Mouse (Mus musculus) midbrain, embryonic 11.5 days (tissue): Measurements from ENCODE around the gene Myrip. TPM values are rescaled to one million over a fixed set of nuclear protein-coding genes. Genes with fewer than 3 reads are reported as not detected.
"Not testable (repeated sequence)": the region's sequence is repeated elsewhere in the genome, so short reads cannot be mapped to it uniquely, and the experiment has no call there.

ENCODE experiments used
- ATAC-seq: fragments of 200-750 bp; cut with Nextera tagmentation; 2 replicates; pipeline ENCODE4 v1.8.0; 2017; ENCODE audit warnings: moderate TSS enrichment, moderate library complexity; ENCODE audit not compliant: low FRiP score
- DNase-seq: peaks from one replicate; pipeline ENCODE4 v3.0.0; 2015; ENCODE audit warnings: low spot score; ENCODE audit errors: missing footprints
- H3K27ac ChIP-seq: fragments of 300-500 bp; sonication (generic); 2 replicates; pipeline ENCODE4 v1.5.1; 2014; ENCODE audit warnings: low read depth, low read length
- H3K27me3 ChIP-seq: fragments of 300-500 bp; sonication (generic); 2 replicates; pipeline ENCODE4 v1.6.1; 2014; ENCODE audit warnings: mild to moderate bottlenecking, low read length, moderate library complexity, mixed read lengths; ENCODE audit not compliant: control insufficient read depth, insufficient read depth
- H3K36me3 ChIP-seq: fragments of 300-500 bp; sonication (generic); 2 replicates; pipeline ENCODE4 v1.6.1; 2014; ENCODE audit warnings: mild to moderate bottlenecking, low read length, moderate library complexity, mixed read lengths; ENCODE audit not compliant: control insufficient read depth, insufficient read depth
- H3K4me1 ChIP-seq: fragments of 300-500 bp; sonication (generic); 2 replicates; pipeline ENCODE4 v1.6.1; 2014; ENCODE audit warnings: low read length; ENCODE audit not compliant: control insufficient read depth, insufficient read depth
- H3K4me2 ChIP-seq: fragments of 300-500 bp; sonication (generic); 2 replicates; pipeline ENCODE4 v1.6.1; 2014; ENCODE audit warnings: mild to moderate bottlenecking, moderate library complexity
- H3K4me3 ChIP-seq: fragments of 300-500 bp; sonication (generic); 2 replicates; pipeline ENCODE4 v1.5.1; 2014; ENCODE audit warnings: low read depth, low read length
- H3K9ac ChIP-seq: fragments of 300-500 bp; sonication (generic); 2 replicates; pipeline ENCODE4 v1.6.1; 2014; ENCODE audit warnings: low read length
- H3K9me3 ChIP-seq: fragments of 300-500 bp; sonication (generic); 2 replicates; pipeline ENCODE4 v1.6.1; 2016; ENCODE audit warnings: low read length; ENCODE audit not compliant: control insufficient read depth
- WGBS: fragments of 180-500 bp; shearing (Covaris S2); extraction: QIAGEN DNeasy Blood & Tissue Kit; methylation state at CpG from one replicate; pipeline ENCODE4 v1.1.7; 2014; 5-methylcytosine and 5-hydroxymethylcytosine counted together
- polyA plus RNA-seq: library from polyadenylated mRNA; unstranded; fragments of >200 nt; fragmentation: Nextera tagmentation; extraction: Ambion mirVana; gene quantifications from 2 replicates; pipeline ENCODE4 v1.2.1, GENCODE M21; 2014

The Myrip gene
- polyA plus RNA-seq = 0.94 and 1.6 TPM in 2 replicates

- ATAC-seq, H3K36me3 ChIP-seq, H3K4me1 ChIP-seq, H3K9ac ChIP-seq, H3K9me3 ChIP-seq, DNase-seq, H3K4me2 ChIP-seq, H3K27ac ChIP-seq, H3K4me3 ChIP-seq: not testable (repeated sequence)
- WGBS = 79% methylated on average over 1 of the region's 1 CpGs
- peaks cover 36% of the 10 kb centered on the region for H3K27me3 ChIP-seq
Measured at GRCm38 (mm10) chr9:120301213-120301612, at the start of gene Myrip. TSS of gene Myrip (plus strand) at chr9:120301513.

- H3K36me3 ChIP-seq = no peaks in the 10 kb centered on the region
- H3K27ac ChIP-seq = no peak overlapping the region
- H3K9ac ChIP-seq = no peak overlapping the region
- H3K9me3 ChIP-seq = no peaks in the 10 kb centered on the region
- ATAC-seq = no peak
- no peaks in the 10 kb centered on the region for H3K4me1 ChIP-seq
- no peak overlapping the region for H3K4me2 ChIP-seq
- no peaks in the 10 kb centered on the region for H3K27me3 ChIP-seq
- H3K4me3 ChIP-seq = no peak overlapping the region
- WGBS = 87% methylated on average over 8 of the region's 8 CpGs
- DNase-seq = no peak
Measured at GRCm38 (mm10) chr9:120259805-120260204, 41.5 kb upstream of the Myrip start.

DNA sequence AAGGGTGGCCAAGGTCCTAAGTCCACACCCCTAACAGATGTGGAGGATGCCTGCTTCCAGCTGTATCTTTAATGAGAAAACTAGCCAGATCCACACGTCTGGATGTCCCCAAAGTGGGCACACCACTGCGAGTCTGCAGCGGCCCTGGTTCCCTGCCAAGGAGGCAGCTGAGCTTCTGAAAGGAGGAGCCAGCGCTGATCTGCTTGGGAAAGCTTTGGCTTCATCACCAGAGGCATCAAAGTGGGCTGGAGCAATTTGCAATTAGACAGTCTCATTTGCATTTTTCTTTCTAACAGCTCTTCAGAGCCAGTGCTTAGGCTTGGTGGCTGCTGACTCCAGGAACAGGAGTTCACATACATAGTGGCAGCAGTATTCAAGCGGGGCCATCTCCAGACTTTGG, 37.3 kb upstream of the Myrip start:
- no peak for DNase-seq
- no peak for ATAC-seq
- H3K4me3 ChIP-seq = no peak overlapping the region
- H3K36me3 ChIP-seq = no peaks in the 10 kb centered on the region
- no peak overlapping the region for H3K9ac ChIP-seq
- 64% methylated on average over 5 of the region's 5 CpGs for WGBS
- H3K27ac ChIP-seq = no peak overlapping the region
- H3K27me3 ChIP-seq = no peaks in the 10 kb centered on the region
- no peaks in the 10 kb centered on the region for H3K4me1 ChIP-seq
- H3K4me2 ChIP-seq = no peak overlapping the region
- no peaks in the 10 kb centered on the region for H3K9me3 ChIP-seq

DNA sequence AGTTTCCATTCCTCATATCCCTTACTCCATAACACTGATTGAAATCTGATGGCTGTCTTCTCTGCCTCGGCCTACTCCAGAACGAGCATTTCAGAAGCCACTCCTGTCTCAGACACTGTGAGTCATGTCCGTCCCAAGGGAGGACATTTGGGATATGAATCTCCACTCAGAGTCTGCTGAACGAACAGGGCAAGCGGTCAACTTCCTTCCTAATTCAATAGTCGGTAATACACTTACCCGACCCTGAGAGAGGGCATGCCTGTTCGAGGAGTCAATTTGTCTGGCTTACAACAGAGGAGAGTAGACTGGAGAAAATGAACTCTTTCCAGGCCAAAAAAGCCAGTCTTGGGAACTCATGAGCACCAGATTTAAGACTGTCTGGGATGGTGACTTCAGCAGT, 28.2 kb upstream of the Myrip start:
- ATAC-seq (no peak), DNase-seq (no peak)
- no peak overlapping the region for H3K9ac ChIP-seq
- no peak overlapping the region for H3K4me2 ChIP-seq
- H3K9me3 ChIP-seq = no peaks in the 10 kb centered on the region
- WGBS = 81% methylated on average over 8 of the region's 8 CpGs
- no peak overlapping the region for H3K4me3 ChIP-seq
- H3K27ac ChIP-seq = no peak overlapping the region
- H3K27me3 ChIP-seq = no peaks in the 10 kb centered on the region
- no peaks in the 10 kb centered on the region for H3K4me1 ChIP-seq
- no peaks in the 10 kb centered on the region for H3K36me3 ChIP-seq

DNA sequence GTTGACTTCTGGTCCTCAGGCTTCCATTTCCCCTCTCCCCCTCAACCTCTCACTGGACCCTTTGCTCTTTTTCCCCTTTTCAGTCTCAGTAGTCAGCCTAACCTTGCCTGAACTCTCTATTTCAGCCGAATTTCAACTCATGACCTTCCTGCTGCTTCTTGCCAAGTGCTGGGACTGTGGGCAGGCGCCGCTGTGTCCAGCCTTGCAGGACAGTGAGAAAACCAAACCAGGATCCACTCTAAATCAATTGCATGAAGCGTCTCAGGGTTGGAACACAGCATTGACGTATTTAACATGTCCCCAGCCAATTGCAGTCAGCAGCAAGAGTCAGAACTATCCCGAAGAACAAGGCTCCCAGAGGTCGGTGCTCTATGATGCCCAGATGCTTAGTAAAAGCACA, 26.1 kb upstream of the Myrip start:
- no peak overlapping the region for H3K27ac ChIP-seq
- no peak overlapping the region for H3K4me2 ChIP-seq
- ATAC-seq (no peak), DNase-seq (no peak)
- H3K27me3 ChIP-seq = no peaks in the 10 kb centered on the region
- no peaks in the 10 kb centered on the region for H3K9me3 ChIP-seq
- WGBS = 83% methylated on average over 7 of the region's 7 CpGs
- no peaks in the 10 kb centered on the region for H3K36me3 ChIP-seq
- no peak overlapping the region for H3K9ac ChIP-seq
- no peak overlapping the region for H3K4me3 ChIP-seq
- no peaks in the 10 kb centered on the region for H3K4me1 ChIP-seq

GRCm38 (mm10) chr9:120281147-120281546, 20.2 kb upstream of the Myrip start:
- Histone ChIP-seq H3K36me3 (no peaks in the 10 kb centered on the region), H3K4me1 (no peaks in the 10 kb centered on the region), H3K27me3 (no peaks in the 10 kb centered on the region), H3K4me3 (no peak overlapping the region), H3K4me2 (no peak overlapping the region), H3K9ac (no peak overlapping the region), H3K27ac (no peak overlapping the region), H3K9me3 (no peaks in the 10 kb centered on the region)
- no peak for DNase-seq
- whole genome bisulfite sequencing = 93% methylated on average over 12 of the region's 12 CpGs
- ATAC-seq = no peak

DNA sequence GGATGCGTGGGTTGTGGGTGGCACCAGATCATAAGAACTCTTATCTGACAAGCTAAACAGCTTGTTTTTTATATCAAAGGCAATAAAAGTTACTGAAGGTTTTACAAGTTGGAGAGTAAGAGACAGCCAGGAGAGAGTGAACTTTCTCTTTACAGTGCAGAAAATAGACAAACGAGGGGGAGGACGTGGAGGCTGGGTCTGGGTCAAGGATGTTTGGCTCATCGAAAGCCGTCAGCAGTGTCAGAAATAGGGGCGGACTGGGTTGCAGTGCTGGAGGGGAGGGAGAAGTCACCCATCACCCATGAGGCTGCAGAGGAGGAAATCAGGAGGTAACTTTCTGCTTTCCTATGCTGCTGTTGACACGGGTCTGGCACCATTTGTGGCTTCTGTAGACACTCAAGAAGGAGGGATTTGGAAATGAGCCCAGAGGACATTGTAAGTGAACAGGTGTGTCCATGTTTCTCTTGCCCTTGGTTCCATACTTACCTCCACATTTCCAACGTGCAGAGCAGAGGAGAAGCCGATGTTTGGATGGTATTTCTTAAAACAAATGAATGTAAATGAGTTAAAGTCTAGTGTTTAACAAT, 18.8 kb upstream of the Myrip start:
- Histone ChIP-seq H3K4me1 (no peaks in the 10 kb centered on the region), H3K36me3 (no peaks in the 10 kb centered on the region), H3K9me3 (no peaks in the 10 kb centered on the region), H3K9ac (no peak overlapping the region), H3K4me2 (no peak overlapping the region), H3K27me3 (no peaks in the 10 kb centered on the region), H3K27ac (no peak overlapping the region), H3K4me3 (no peak overlapping the region)
- ATAC-seq = no peak
- 83% methylated on average over 9 of the region's 9 CpGs for WGBS
- no peak for DNase-seq

- Histone ChIP-seq H3K9me3 (no peaks in the 10 kb centered on the region), H3K4me3 (no peak overlapping the region), H3K9ac (no peak overlapping the region), H3K27me3 (no peaks in the 10 kb centered on the region), H3K36me3 (no peaks in the 10 kb centered on the region), H3K4me2 (no peak overlapping the region), H3K27ac (no peak overlapping the region), H3K4me1 (no peaks in the 10 kb centered on the region; the same call in 1 of the 2 replicates)
- no peak for DNase-seq
- WGBS = 93% methylated on average over 12 of the region's 12 CpGs
- ATAC-seq = no peak
Measured at GRCm38 (mm10) chr9:120283556-120283955, 17.8 kb upstream of the Myrip start.

GRCm38 (mm10) chr9:120288011-120288410, 13.3 kb upstream of the Myrip start:
- no peaks in the 10 kb centered on the region for H3K9me3 ChIP-seq
- 7% methylated on average over 3 of the region's 3 CpGs for WGBS

More at GRCm38 (mm10) chr9:120288011-120288410, 13.3 kb upstream of the Myrip start:
- Histone ChIP-seq H3K4me3 (no peak overlapping the region), H3K27ac (no peak overlapping the region), H3K9ac (no peak overlapping the region), H3K4me1 (no peaks in the 10 kb centered on the region; the same call in 1 of the 2 replicates), H3K4me2 (no peak overlapping the region), H3K27me3 (no peaks in the 10 kb centered on the region), H3K36me3 (no peaks in the 10 kb centered on the region)
- DNase-seq = no peak
- ATAC-seq = no peak
